Mouse (Mus musculus) left cerebral cortex, postnatal 36 days (tissue): ENCODE results near the gene Fmnl2. TPM values are rescaled to one million over a fixed set of nuclear protein-coding genes. Genes with fewer than 3 reads are reported as not detected.

Source experiments
- DNase-seq, 2 experiments: peaks; one replicate each; pipeline ENCODE4 v3.0.0; 2021 to 2022; ENCODE audit warnings: low spot score in 2 of 2, mixed read lengths in 1 of 2
- intact Hi-C: fragments of 180-260 bp; cut with DNase I; formaldehyde crosslinking; loops from one replicate; pipeline ENCODE4 v1.15.1; 2025
- total RNA-seq, 2 experiments: library from RNA; stranded (reverse); gene quantifications; 2 replicates each; pipeline ENCODE4 v1.2.3; 2021

Gene Fmnl2
- total RNA-seq, 2 experiments from 2014 or later = 39.4 to 43.9 TPM

DNA sequence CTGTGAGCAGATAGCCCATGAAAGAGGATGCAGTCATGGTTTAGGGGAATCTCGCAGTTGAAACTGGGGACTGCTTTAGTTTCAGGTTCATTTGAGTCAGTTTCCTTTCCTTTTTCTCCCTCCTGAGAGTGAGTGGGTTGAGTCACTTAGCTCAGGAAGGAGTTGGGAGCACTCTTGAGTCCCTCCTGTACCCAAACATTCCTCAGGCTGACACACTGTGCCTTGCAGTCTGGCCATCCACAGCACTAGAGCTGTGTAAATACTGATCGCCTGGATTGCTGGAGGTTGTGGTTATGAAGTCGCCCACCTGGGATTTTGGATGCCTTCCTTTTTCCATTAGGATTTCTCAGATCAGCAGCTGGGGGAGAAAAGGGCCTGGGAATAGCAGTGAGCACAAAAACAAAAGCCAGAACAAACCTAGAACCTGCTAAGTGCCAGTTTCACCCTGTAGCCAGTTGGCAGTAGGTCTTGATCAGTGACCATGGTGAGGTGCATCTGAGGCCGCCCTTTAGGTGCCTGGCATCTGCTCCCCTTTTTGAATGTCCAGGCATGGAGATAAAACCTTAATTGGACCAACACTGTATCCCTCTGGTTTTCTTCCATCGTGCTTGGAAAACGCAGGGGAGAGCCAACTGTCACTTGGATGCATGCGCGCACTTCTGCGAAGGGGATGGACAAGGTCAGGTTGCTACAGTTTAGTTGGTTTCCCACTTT, 4.5 kb downstream of the Fmnl2 start:
- DNase-seq = no peak
- intact Hi-C loops = loop anchor here (5.0 kb wide), 1 partner anchor 40 kb away; no protein-coding TSS in a partner anchor

DNA sequence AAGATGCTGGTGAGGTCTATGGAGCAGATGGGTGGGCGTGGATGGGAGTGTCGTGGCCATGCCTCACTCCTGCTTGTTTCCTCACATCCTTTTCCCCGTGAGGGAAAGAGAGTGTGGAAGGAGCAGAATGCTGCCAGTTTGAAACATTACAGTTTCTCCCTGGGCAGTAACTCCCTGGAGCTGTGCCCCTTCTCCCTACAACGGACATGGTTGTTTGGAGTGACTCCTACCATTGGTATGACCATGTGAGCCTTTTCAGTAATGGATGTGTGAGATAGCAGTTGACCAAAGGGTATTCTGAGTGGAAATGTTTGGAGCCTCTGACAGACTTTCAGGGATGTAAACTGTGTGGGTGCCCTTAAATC, 5.1 kb downstream of the Fmnl2 start:
- no peak for DNase-seq
- intact Hi-C loops = loop anchor here (5.0 kb wide), 1 partner anchor 40 kb away; no protein-coding TSS in a partner anchor

DNA sequence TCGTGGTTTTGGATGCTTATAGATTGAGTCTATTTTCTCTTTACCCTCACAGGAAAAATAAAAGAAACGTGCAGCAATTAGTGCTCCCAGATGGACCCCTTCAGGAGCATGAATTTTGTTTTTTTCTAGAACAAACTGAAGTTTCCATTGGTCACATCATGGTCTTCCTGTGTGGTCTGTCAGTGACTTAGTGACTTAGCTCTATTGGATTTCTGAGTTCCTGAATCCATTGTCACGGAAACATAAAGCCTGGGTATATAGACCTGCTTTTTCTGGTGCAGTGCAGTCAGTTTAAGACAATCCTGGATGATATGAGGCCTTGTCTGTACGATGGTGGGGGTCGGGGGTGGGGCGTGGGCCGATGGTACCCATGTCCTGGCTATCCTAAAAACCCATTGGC, 7.0 kb downstream of the Fmnl2 start:
- intact Hi-C loops = loop anchor here (5.0 kb wide), 1 partner anchor 38 kb away; no protein-coding TSS in a partner anchor
- DNase-seq = no peak

DNA sequence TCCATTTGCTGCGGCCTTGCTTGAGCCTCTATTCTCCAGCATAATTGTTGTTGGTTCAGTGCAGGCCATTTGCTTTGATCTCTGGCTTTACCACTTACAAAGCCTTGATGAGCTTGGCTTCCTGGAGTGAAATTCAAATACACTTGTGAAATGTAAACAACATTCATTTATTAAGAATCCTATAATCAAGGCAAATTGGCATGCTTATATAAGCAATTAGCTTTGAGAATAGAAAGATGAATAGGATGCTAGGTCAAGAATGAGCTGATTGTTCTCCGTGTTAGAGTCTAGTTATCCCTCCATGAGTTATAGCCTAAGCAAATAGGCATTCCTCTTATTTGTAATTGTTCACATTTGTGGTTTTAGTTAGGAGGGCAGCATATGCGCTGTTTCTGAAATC, 8.5 kb downstream of the Fmnl2 start:
- DNase-seq = no peak
- intact Hi-C loops = no loop called here

DNA sequence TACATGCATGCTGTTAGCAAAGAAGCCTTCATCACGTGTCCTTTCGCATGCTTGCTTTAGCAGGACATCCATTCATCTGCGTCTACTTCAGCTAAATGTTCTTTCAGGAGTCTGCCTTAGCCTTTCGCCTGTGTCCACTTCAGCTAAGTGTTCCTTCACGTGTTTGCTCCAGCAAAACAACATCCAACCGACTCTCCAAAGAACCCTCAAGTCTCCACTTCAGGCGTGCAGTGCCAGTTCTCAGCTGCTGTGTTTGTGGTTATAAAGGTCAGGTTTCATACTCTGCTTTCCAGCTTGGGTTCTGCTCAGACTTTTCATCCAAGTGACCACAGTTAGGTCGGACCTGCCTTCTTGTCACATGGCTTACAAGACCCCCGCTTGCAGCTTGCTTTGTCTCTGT, 10.1 kb downstream of the Fmnl2 start:
- intact Hi-C loops = no loop called here
- DNase-seq = no peak

DNA sequence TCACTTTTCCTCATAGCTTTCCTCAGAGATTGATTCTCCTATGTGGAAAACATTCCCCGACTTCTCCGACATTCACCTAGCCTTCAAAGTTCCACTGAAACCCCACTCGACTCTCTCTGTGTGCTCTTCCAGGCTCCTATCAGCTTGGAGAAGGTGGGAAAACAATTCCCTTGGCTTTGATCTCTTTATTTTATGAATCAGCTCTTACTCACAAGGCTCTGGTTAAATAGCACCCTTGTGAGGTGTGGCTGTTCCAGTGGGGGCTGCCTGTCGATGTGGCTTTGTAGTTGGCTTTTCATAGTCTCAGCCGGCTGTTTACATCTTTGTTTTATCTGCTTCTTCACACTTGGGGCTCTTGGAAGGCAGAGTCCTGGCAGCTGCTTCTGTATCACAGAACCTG, 10.5 kb downstream of the Fmnl2 start:
- intact Hi-C loops = no loop called here
- DNase-seq = no peak

DNA sequence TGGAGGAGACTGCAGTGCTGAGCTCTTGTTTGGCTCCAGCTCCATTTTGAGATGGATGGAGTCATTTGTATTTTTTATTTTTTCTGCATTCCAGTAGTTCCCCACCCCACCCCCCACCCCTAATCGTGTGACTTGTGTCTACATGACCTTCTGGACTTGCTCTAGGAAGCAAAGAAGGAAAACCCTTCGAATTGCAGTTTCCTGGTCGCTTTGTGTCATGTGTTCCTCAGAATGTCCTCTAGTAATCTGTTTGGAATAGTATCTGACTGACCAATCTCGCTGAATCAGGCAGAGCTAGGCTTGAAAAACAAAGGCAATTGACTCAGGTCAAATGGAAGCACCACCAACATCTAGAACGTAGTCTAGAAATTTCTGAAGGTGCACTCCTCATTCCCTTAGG, 15.0 kb downstream of the Fmnl2 start:
- no peak for DNase-seq
- intact Hi-C loops = no loop called here

DNA sequence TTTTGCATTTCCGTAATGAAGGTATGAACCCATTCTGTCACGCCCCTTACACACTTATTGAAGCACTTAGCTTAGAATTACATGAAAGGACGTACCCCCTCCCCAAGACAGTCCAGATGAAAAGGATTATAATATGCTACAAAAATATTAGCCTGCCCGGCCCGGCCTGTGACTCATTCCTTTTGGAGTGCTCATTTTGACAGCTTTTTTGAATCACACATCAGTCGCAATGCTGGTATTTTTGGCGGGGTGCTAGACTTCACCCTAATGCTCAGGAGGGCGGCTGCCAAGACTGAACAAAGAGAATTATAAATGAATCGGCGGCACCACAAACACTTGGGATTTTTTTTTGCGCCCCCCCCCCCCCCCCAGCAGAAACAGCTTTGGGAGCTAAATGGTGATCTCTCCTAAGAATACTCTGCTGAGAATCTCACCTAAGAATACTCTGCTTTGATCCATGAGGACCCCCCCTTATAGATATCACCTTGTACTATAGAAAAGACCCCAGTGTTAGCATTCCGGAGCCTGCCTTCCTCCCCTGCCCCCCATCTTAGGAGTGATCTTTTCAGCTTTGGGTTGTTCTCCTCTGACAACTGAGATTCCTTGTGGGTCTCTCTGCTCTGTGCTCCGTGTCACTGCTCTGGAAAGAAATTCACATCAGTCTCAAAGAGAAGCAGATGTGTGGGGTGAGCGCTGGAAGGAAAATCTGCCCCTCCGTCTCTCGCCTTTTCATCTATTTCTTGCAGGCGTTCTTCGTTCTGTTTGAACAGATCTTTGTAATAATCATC, 15.8 kb downstream of the Fmnl2 start:
- intact Hi-C loops = no loop called here
- no peak for DNase-seq

DNA sequence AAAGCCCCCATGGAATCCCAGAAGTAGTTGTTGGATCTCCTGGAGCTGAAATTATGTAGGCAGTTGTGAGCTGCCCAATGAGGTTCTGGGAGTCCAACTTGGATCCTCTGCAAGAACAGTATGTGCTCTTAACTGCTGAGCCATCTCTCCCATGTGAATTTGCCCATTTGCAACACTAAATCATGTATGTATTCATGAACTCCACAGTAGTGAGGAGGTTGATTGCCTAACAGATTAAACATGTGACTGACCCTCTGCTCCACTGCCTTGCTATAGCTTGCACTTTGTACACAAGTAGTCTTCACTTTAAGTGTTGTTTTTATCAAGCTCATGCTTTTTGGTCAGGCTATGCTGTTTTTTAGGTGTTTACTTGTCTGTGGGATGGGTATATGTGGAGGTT, 17.1 kb downstream of the Fmnl2 start:
- no peak for DNase-seq
- intact Hi-C loops = no loop called here

DNA sequence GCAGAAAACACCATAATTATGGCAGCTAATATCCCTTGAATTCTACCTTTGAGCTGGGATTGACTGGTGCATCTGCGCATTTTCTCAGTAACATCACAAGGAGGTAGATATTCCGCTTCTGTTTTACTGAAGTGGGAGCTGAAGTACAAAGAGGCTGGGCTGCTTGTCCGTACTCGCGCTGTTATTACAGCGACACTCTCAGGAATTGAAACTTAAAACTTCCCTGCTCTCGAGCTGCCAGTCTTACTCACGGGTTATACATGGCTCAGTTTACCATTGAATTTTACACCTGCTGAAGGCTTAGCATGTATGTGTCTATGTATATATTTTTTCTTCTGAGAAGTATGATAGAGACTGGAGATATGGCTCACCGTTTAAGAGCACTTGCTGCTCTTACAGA, 18.1 kb downstream of the Fmnl2 start:
- intact Hi-C loops = no loop called here
- no peak for DNase-seq

DNA sequence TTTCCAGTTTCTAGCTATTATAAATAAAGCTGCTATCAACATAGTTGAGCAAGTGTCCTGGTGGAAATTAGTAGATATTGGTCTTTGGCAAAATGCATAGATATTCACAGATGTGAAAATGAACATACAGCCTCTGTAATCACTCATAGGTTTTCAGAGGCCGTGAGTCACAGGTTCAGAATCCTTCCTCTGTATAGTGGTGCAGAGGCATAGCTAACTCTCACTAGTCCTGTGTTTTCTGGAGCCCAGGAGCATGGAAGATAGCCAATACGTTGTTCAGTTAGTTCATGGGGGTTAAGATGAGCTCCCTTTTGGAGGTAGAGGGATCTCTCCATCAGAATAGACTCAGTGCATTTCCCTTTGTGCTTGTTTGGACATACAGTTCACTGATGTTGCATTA, 25.7 kb downstream of the Fmnl2 start:
- intact Hi-C loops = no loop called here
- no peak for DNase-seq

DNA sequence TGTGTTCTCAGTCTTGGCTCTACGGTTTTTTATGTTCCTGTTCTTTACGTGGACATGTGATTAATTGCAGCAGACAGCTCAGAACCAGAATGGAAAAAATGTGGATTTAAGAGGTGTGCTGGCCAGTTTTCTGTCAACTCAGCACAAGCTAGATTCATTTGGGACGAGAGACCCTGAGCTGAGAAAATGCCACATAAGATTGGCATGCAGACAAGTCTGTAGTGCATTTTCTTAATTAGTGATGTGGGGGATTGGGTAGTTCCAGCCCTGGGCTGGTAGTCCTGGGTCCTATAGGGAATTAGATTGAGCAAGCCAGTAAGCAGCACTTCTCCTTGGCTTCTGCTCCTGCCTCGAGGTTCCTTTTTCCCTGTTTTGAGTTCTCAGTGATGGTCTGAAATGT, 26.4 kb downstream of the Fmnl2 start:
- intact Hi-C loops = no loop called here
- DNase-seq = no peak

DNA sequence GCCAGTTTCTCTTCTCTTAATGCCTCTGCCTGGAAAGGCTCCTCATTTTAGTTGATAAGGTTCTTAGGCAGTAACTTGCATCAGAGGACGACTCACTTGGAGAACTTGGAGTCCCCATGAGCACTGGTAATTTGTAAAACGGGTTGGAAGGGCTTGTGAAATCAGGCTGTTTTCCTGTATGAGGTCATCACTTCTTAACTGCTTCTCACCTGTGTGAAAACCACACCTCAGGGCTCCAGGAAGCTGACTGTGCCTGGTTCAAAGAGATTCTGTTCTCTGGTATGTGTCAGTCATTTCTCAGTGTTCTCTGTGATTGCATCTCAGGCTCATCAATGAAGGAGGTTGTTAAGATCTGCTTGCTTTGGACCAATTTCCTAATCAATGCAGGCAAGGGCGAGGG, 27.4 kb downstream of the Fmnl2 start:
- no peak for DNase-seq
- intact Hi-C loops = no loop called here

DNA sequence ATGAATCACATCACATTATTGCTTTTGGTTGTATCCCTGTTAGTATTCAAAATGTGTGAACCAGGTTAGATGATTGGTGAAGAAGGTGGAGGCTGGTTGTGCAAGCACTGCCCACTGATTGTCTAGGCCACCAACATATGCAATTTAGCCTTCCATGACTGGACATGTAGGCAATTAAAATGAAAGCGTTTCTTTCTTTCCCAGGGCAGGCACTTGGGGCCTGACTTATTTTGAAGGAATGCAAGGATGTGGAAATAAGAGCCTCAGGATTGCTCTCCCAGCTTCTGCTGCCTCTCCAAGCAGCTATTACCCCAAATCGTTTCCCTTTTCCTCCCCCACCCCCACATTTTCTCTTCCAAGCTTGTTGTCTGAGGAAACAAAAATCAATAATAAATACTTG, 29.6 kb downstream of the Fmnl2 start:
- DNase-seq = no peak
- intact Hi-C loops = no loop called here

DNA sequence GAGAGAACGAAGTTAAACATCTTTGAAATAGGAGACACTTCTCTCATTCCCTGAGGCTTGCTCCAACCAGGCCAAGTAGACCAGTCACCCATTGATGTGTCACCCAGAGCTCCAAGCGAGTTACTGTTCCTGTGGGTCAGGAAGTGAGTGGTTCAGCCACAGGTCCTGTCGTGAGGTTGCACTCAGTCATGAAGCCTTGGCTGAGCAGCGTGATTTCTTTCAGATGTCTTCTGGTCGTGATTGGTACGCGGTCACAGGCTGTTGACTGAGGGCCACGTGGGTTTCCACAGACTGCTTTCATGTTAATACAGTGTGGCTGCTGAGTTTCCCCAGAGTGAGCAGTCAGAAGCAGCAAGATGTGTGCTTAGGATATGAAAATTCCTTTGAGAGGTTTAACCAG, 33.5 kb downstream of the Fmnl2 start:
- intact Hi-C loops = no loop called here
- DNase-seq = no peak

DNA sequence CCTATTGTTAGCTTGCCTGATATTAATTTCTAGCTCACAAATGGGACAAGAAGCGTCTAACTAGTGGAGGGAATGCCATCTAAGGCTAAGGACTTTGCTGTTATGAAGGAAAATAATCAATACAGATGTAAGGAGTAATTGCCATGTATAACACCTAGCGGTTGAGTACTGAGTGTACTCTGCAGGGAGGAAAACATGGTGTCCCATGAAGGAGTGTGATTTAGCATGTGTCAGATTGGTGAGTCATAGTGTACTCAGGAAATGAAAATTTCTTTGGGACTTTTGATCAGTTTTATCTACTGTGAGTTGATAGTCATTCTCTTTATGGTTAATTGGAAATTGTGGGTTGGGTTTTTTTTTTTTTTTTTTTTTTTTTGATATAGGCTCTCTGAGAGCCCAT, 34.1 kb downstream of the Fmnl2 start:
- intact Hi-C loops = no loop called here
- no peak for DNase-seq

DNA sequence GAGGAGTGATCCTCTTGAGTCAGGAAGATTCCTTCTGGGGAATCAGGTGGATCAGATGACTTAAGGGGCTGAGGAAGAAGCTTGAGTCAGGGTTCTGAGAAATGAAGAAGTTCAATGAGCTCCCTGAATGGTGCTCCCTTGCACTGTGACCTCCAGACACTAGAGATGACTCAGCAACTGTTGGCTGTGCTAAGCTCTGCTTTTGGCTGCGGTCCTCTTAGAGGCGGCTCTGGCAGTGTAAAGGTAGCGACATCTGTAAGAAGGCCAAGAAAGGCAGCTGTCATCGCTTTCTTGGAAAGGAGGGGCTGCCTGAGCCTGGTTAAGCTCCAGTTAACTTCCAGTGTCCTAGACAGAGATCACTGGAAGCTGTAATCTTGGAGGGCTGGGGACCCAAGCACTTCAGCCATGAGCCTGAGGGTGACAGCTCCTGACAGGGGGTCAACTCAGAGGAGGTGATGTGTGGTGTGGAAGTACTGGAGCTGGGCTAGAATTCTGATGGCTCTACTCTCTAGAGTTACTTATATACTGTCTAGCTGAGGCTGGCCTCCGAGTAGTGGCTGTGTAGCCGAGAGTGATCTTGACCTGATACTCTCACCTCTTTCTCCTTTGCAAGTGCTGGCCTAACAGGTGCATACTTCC, 37.4 kb downstream of the Fmnl2 start:
- no peak for DNase-seq
- intact Hi-C loops = no loop called here

DNA sequence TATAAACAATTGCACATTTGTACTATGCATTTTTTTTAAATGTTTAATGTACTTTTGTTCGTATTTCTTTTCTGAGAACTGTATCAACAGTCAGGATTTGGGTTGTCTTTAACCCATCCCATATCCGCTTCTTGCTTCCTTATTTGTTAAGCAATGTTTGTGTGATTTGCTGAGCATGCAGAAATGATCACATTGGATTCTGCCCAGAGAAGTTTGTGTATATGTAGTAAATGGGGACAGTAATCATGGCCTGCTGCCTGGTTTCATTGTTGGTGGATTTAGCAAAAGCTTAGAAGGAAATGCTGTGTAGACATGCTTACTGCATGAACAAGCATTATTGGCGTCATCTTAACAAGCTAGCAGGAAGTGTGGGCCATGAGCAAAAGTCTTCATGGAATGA, 39.3 kb downstream of the Fmnl2 start:
- DNase-seq = no peak
- intact Hi-C loops = no loop called here

DNA sequence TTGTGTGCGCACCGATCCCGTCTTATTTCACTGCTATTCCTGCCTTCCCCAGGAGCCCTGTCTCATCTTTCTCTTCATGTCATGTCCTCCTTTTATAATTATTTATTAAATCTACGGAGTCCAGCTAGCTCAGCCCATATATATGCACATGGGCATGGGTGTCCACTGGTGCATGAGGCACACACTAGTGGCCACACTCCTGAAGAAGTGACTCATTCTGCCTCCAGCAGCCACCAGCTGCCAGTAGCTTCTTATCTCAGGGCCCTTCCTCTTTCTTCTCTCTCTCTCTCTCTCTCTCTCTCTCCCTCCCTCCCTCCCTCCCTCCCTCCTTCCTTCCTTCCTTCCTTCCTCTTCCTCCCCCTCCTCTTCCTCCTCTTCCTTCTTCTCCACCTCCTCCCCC, 43.1 kb downstream of the Fmnl2 start:
- intact Hi-C loops = loop anchor here (5.0 kb wide), 1 partner anchor 38 kb away; no protein-coding TSS in a partner anchor
- DNase-seq = no peak

DNA sequence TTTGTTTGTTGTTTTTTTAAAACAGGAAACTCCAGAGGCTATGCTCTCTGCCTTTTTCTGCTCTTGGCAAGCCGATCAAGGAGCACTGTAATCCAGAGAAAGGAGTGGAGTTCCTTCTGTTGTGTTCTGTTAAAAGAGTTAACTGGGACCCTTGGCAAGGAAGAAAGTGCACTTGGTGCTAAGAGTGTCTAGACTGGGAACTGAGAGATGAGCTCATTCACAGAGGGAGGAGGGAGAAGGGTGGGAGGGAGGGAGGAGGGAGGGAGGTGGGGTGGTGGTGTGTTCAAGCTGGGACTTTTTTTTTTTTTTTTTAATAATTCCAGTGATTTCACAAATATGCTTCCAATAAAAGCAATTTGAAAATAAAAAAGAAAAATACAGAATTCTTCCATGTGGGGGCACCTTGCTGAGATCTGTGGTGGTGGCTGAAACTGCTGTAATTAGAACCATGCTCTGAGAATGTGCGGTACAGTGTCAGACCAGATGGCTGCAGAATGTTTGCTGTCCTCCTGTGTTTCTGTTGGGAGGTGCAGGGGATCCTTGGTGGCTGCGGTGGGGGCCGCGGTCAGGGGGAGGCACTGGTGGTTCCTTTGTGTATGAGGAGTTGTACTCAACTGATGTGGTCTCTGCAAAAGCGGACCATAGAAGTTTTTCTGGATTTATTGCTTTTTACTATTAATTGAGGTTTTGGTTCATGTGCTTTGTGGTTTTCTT, 43.8 kb downstream of the Fmnl2 start:
- intact Hi-C loops = loop anchor here (5.0 kb wide), 1 partner anchor 39 kb away; no protein-coding TSS in a partner anchor
- DNase-seq = peak; percentile 21 to 28
